Mouse (Mus musculus): ENCODE data around the gene 9130023H24Rik.

- TF ChIP-seq CTCF (IDR thresholded peaks at IDR 0.05) (peak; percentile 85), EP300 (IDR thresholded peaks at IDR 0.05) (peak; percentile 34; the same call in 1 of the 2 replicates)
Measured at GRCm38 (mm10) chr7:128236856-128237592, 807 bp downstream of the 9130023H24Rik start, which contains the start of gene Armc5.
